In genomic region chr2:32315751-32316150, GRCm38 (mm10) we compare ENCODE assay signal across 7 mouse cellular contexts. TPM values are rescaled to one million over a fixed set of nuclear protein-coding genes. Genes with fewer than 3 reads are reported as not detected.
A peak's percentile ranks its signal among the peaks of the same experiment; 100 is the strongest.
DNase-seq lines count a peak whose midpoint lies in the region; ATAC-seq and TF ChIP-seq lines count a peak whose summit lies in the region.

No protein-coding gene starts in this region.

- peak; percentile 45 for TF ChIP-seq POLR2A in embryonic fibroblast, embryonic 13.5 days (IDR thresholded peaks at IDR 0.05; ENCODE audit: low read depth, low read length)

- intact Hi-C loops in heart, postnatal 25 days (cut with DNase I): no loop called here

- H3K27me3 ChIP-seq in midbrain, embryonic 11.5 days (ENCODE audit: control insufficient read depth, insufficient read depth, low read length): peaks cover 8% of the 10 kb centered on the region
- H3K27me3 ChIP-seq in midbrain, embryonic 14.5 days (ENCODE audit: control insufficient read depth, insufficient read depth, low read length): peaks cover 6% of the 10 kb centered on the region; the same call in 1 of the 2 replicates
- H3K27me3 ChIP-seq in stomach, embryonic 15.5 days (replicated peaks): no peaks in the 10 kb centered on the region

- WGBS in midbrain, embryonic 11.5 days: 8% methylated on average over 8 of the region's 8 CpGs
- 11% methylated on average over 8 of the region's 8 CpGs for WGBS in midbrain, embryonic 14.5 days
- WGBS in stomach, embryonic 15.5 days: 16% methylated on average over 8 of the region's 8 CpGs

- peaks cover 29% of the 10 kb centered on the region for H3K4me1 ChIP-seq in midbrain, embryonic 11.5 days (ENCODE audit: control insufficient read depth, insufficient read depth, low read length)
- H3K4me1 ChIP-seq in midbrain, embryonic 14.5 days (ENCODE audit: control insufficient read depth, insufficient read depth, low read length): peaks cover 15% of the 10 kb centered on the region
- peaks cover 35% of the 10 kb centered on the region for H3K4me1 ChIP-seq in embryonic fibroblast, embryonic 13.5 days (ENCODE audit: control insufficient read depth, insufficient read depth, low read length)
- H3K4me1 ChIP-seq in stomach, embryonic 15.5 days: peaks cover 59% of the 10 kb centered on the region

- DNase-seq in midbrain, embryonic 11.5 days (ENCODE audit: low spot score, missing footprints): peak; percentile 83
- no peak for DNase-seq in midbrain, embryonic 14.5 days
- peak; percentile 55 for DNase-seq in heart, postnatal 25 days (ENCODE audit: low spot score)
- DNase-seq in adipocyte (ENCODE audit: low spot score): no peak
- DNase-seq in adrenal gland, postnatal 36 days: no peak

- H3K4me3 ChIP-seq in midbrain, embryonic 11.5 days (ENCODE audit: low read depth, low read length): no peak overlapping the region
- H3K4me3 ChIP-seq in midbrain, embryonic 14.5 days (replicated peaks; ENCODE audit: low read depth, low read length): no peak overlapping the region
- no peak overlapping the region for H3K4me3 ChIP-seq in embryonic fibroblast, embryonic 13.5 days (ENCODE audit: insufficient read depth, low read length)
- H3K4me3 ChIP-seq in stomach, embryonic 15.5 days (replicated peaks): no peak overlapping the region

- H3K4me2 ChIP-seq in midbrain, embryonic 11.5 days: no peak overlapping the region
- H3K4me2 ChIP-seq in midbrain, embryonic 14.5 days (ENCODE audit: low read length): no peak overlapping the region
- peak overlapping the region; percentile 35 for H3K4me2 ChIP-seq in stomach, embryonic 15.5 days

- no peaks in the 10 kb centered on the region for H3K36me3 ChIP-seq in midbrain, embryonic 11.5 days (ENCODE audit: control insufficient read depth, insufficient read depth, low read length)
- H3K36me3 ChIP-seq in midbrain, embryonic 14.5 days (ENCODE audit: control insufficient read depth, insufficient read depth, low read length): peaks cover 40% of the 10 kb centered on the region
- H3K36me3 ChIP-seq in stomach, embryonic 15.5 days: no peaks in the 10 kb centered on the region

- no peak overlapping the region; the same call in 1 of the 2 replicates for H3K9ac ChIP-seq in midbrain, embryonic 11.5 days (ENCODE audit: low read length)
- H3K9ac ChIP-seq in midbrain, embryonic 14.5 days (replicated peaks; ENCODE audit: low read length): no peak overlapping the region
- no peak overlapping the region; the same call in 1 of the 2 replicates for H3K9ac ChIP-seq in stomach, embryonic 15.5 days

- ATAC-seq in midbrain, embryonic 11.5 days (ENCODE audit: low FRiP score): no peak
- no peak for ATAC-seq in midbrain, embryonic 14.5 days (ENCODE audit: low FRiP score, low TSS enrichment)
- peak; percentile 23; the same call in 1 of the 2 replicates for ATAC-seq in stomach, embryonic 15.5 days (ENCODE audit: insufficient read depth, low FRiP score, low read depth)

- no peak for TF ChIP-seq CTCF in embryonic fibroblast, embryonic 13.5 days (IDR thresholded peaks at IDR 0.05; ENCODE audit: borderline replicate concordance, insufficient read depth, low read length)

- H3K9me3 ChIP-seq in midbrain, embryonic 11.5 days (ENCODE audit: control insufficient read depth, low read length): no peaks in the 10 kb centered on the region
- H3K9me3 ChIP-seq in midbrain, embryonic 14.5 days (ENCODE audit: control insufficient read depth, low read length): no peaks in the 10 kb centered on the region
- H3K9me3 ChIP-seq in stomach, embryonic 15.5 days: no peaks in the 10 kb centered on the region

- 0 out of 2 replicates have a peak overlapping the region, but pooled peaks have one; percentile 1 for H3K27ac ChIP-seq in midbrain, embryonic 11.5 days (ENCODE audit: low read depth, low read length)
- H3K27ac ChIP-seq in midbrain, embryonic 14.5 days (replicated peaks; ENCODE audit: low read depth, low read length): no peak overlapping the region
- peak overlapping the region; percentile 95 for H3K27ac ChIP-seq in embryonic fibroblast, embryonic 13.5 days (ENCODE audit: insufficient read depth, low read length)
- H3K27ac ChIP-seq in stomach, embryonic 15.5 days: peak overlapping the region; percentile 80

RNA-seq across cellular contexts. Expression of gene Swi5, which starts 27.9 kb away (rescaled TPM):
- 382 and 417 TPM in 2 replicates for polyA plus RNA-seq in midbrain, embryonic 11.5 days (2014; fragmentation: Nextera tagmentation; extraction: Ambion mirVana)
- polyA plus RNA-seq in midbrain, embryonic 14.5 days (2014; fragmentation: Nextera tagmentation; extraction: Ambion mirVana): 169 and 339 TPM in 2 replicates
- 474 and 541 TPM in 2 replicates for polyA plus RNA-seq in embryonic fibroblast, embryonic 13.5 days (2011; ENCODE audit: insufficient read length, low read depth, missing spikeins)
- 100 to 1,000 TPM; 177 to 188 TPM for total RNA-seq in heart, postnatal 25 days (2021)
- 418 and 429 TPM in 2 replicates for polyA plus RNA-seq in stomach, embryonic 15.5 days (2015; fragmentation: Nextera tagmentation; extraction: Ambion mirVana)
- 100 to 1,000 TPM; 289 to 304 TPM for total RNA-seq in adrenal gland, postnatal 36 days (2021)

RNA-seq across cellular contexts. Expression of gene Golga2, which starts 28.6 kb away (rescaled TPM):
- 14.6 and 16.7 TPM in 2 replicates for polyA plus RNA-seq in midbrain, embryonic 11.5 days (2014; fragmentation: Nextera tagmentation; extraction: Ambion mirVana)
- polyA plus RNA-seq in midbrain, embryonic 14.5 days (2014; fragmentation: Nextera tagmentation; extraction: Ambion mirVana): 22.5 and 26.1 TPM in 2 replicates
- polyA plus RNA-seq in embryonic fibroblast, embryonic 13.5 days (2011; ENCODE audit: insufficient read length, low read depth, missing spikeins): 73.1 and 78.9 TPM in 2 replicates
- total RNA-seq in heart, postnatal 25 days (2021): 10 to 100 TPM; 70.6 to 71.2 TPM
- polyA plus RNA-seq in stomach, embryonic 15.5 days (2015; fragmentation: Nextera tagmentation; extraction: Ambion mirVana): 24.9 and 25.2 TPM in 2 replicates
- total RNA-seq in adrenal gland, postnatal 36 days (2021): 10 to 100 TPM; 73.0 to 74.2 TPM

RNA-seq across cellular contexts. Expression of gene Ciz1, which starts 36.4 kb away (rescaled TPM):
- 43.1 and 46.9 TPM in 2 replicates for polyA plus RNA-seq in midbrain, embryonic 11.5 days (2014; fragmentation: Nextera tagmentation; extraction: Ambion mirVana)
- 46.4 and 54.1 TPM in 2 replicates for polyA plus RNA-seq in midbrain, embryonic 14.5 days (2014; fragmentation: Nextera tagmentation; extraction: Ambion mirVana)
- polyA plus RNA-seq in embryonic fibroblast, embryonic 13.5 days (2011; ENCODE audit: insufficient read length, low read depth, missing spikeins): 41.8 and 47.6 TPM in 2 replicates
- total RNA-seq in heart, postnatal 25 days (2021): 10 to 100 TPM; 25.6 to 32.2 TPM
- polyA plus RNA-seq in stomach, embryonic 15.5 days (2015; fragmentation: Nextera tagmentation; extraction: Ambion mirVana): 33.8 and 41.6 TPM in 2 replicates
- total RNA-seq in adrenal gland, postnatal 36 days (2021): 10 to 100 TPM; 59.8 to 66.2 TPM

RNA-seq across cellular contexts. Expression of gene Dnm1, which starts 37.4 kb away (rescaled TPM):
- polyA plus RNA-seq in midbrain, embryonic 11.5 days (2014; fragmentation: Nextera tagmentation; extraction: Ambion mirVana): 12.9 and 13.8 TPM in 2 replicates
- 90.6 and 103 TPM in 2 replicates for polyA plus RNA-seq in midbrain, embryonic 14.5 days (2014; fragmentation: Nextera tagmentation; extraction: Ambion mirVana)
- 37.2 and 52.6 TPM in 2 replicates for polyA plus RNA-seq in embryonic fibroblast, embryonic 13.5 days (2011; ENCODE audit: insufficient read length, low read depth, missing spikeins)
- total RNA-seq in heart, postnatal 25 days (2021): 1 to 10 TPM; 5.0 to 5.2 TPM
- polyA plus RNA-seq in stomach, embryonic 15.5 days (2015; fragmentation: Nextera tagmentation; extraction: Ambion mirVana): 12.1 and 12.8 TPM in 2 replicates
- total RNA-seq in adrenal gland, postnatal 36 days (2021): 10 to 100 TPM; 14.8 to 20.3 TPM

RNA-seq across cellular contexts. Expression of gene Uck1, which starts 55.8 kb away (rescaled TPM):
- polyA plus RNA-seq in midbrain, embryonic 11.5 days (2014; fragmentation: Nextera tagmentation; extraction: Ambion mirVana): 70.9 and 73.2 TPM in 2 replicates
- 89.6 and 96.1 TPM in 2 replicates for polyA plus RNA-seq in midbrain, embryonic 14.5 days (2014; fragmentation: Nextera tagmentation; extraction: Ambion mirVana)
- 20.5 and 22.1 TPM in 2 replicates for polyA plus RNA-seq in embryonic fibroblast, embryonic 13.5 days (2011; ENCODE audit: insufficient read length, low read depth, missing spikeins)
- total RNA-seq in heart, postnatal 25 days (2021): 10 to 100 TPM; 19.6 to 21.7 TPM
- polyA plus RNA-seq in stomach, embryonic 15.5 days (2015; fragmentation: Nextera tagmentation; extraction: Ambion mirVana): 59.6 and 65.4 TPM in 2 replicates
- 100 to 1,000 TPM; 118 to 120 TPM for total RNA-seq in adrenal gland, postnatal 36 days (2021)

Comparison
In these comparisons a context has a peak if more than half of its experiments do, and no peak if none do; other contexts are left out.
1. DNase-seq: peak in midbrain, embryonic 11.5 days (single experiment) and heart, postnatal 25 days (single experiment); none in midbrain, embryonic 14.5 days (single experiment), adipocyte (single experiment) and adrenal gland, postnatal 36 days (0 of 2).